Mouse (Mus musculus): Measurements from ENCODE around the gene Creld2.

GRCm38 (mm10) chr15:88854969-88855830 lies 35.8 kb downstream of the Creld2 start:
- TF ChIP-seq CTCF (IDR thresholded peaks at IDR 0.05) (no peak), POLR2A (IDR thresholded peaks at IDR 0.05; ENCODE audit: insufficient read depth, low read depth, low read length) (no peak), EP300 (IDR thresholded peaks at IDR 0.05; ENCODE audit: insufficient read depth, low read depth, low read length) (no peak)
